Mouse (Mus musculus): ENCODE results near the gene Pus7l.

The Pus7l gene

GRCm38 (mm10) chr15:94543409-94544051, at the start of gene Pus7l, which contains the start of gene Irak4:
Gene Pus7l (minus strand): TSS chr15:94543547.
Gene Irak4 (plus strand): TSS chr15:94543643.
- peak; percentile 97 for DNase-seq

GRCm38 (mm10) chr15:94591356-94591755, 48.0 kb upstream of the Pus7l start:
- no peak for DNase-seq

GRCm38 (mm10) chr15:94590083-94590482, 46.7 kb upstream of the Pus7l start:
- DNase-seq: no peak

GRCm38 (mm10) chr15:94589219-94590075, 46.1 kb upstream of the Pus7l start, which contains the start of gene Twf1:
Gene Twf1 (minus strand): TSS chr15:94589889.
- peak; percentile 98 for DNase-seq

GRCm38 (mm10) chr15:94587826-94588715, 44.7 kb upstream of the Pus7l start:
- DNase-seq: no peak

GRCm38 (mm10) chr15:94584738-94585137, 41.4 kb upstream of the Pus7l start:
- DNase-seq: no peak

- DNase-seq: no peak
Observed at GRCm38 (mm10) chr15:94583153-94583552, 39.8 kb upstream of the Pus7l start.

GRCm38 (mm10) chr15:94582000-94582593, 38.8 kb upstream of the Pus7l start:
- DNase-seq: peak; percentile 75

GRCm38 (mm10) chr15:94574566-94575268, 31.4 kb upstream of the Pus7l start:
- DNase-seq: no peak

- no peak for DNase-seq
Observed at GRCm38 (mm10) chr15:94572746-94573145, 29.4 kb upstream of the Pus7l start.

GRCm38 (mm10) chr15:94571501-94571900, 28.2 kb upstream of the Pus7l start:
- no peak for DNase-seq

- no peak for DNase-seq
Observed at GRCm38 (mm10) chr15:94568496-94569182, 25.3 kb upstream of the Pus7l start.

GRCm38 (mm10) chr15:94565854-94566253, 22.5 kb upstream of the Pus7l start:
- DNase-seq: no peak

- DNase-seq: no peak
Observed at GRCm38 (mm10) chr15:94564909-94565308, 21.6 kb upstream of the Pus7l start.

- no peak for DNase-seq
Observed at GRCm38 (mm10) chr15:94558895-94559656, 15.7 kb upstream of the Pus7l start.

- peak; percentile 91 for DNase-seq
Observed at GRCm38 (mm10) chr15:94557442-94557841, 14.1 kb upstream of the Pus7l start.

GRCm38 (mm10) chr15:94553536-94553935, 10.2 kb upstream of the Pus7l start:
- no peak for DNase-seq

GRCm38 (mm10) chr15:94544844-94545243, 1.5 kb upstream of the Pus7l start:
- no peak for DNase-seq

GRCm38 (mm10) chr15:94544052-94544636, 797 bp upstream of the Pus7l start:
- no peak for DNase-seq

All from kidney, adult 9 months (tissue).